Mouse (Mus musculus) liver, adult 2 months (tissue): ENCODE measurements at regions not wholly inside any gene's neighbourhood (a gene's known extent, or its start where the extent isn't known, plus 50 kb on each side); places are given as distances from the start of the nearest gene placed in this dataset.

Source experiments
- DNase-seq: peaks from one replicate; pipeline ENCODE4 v3.0.0-alpha.2; 2011; ENCODE audit warnings: low read depth, low spot score; ENCODE audit errors: extremely low read depth
- H3K27ac ChIP-seq: fragments of 200-500 bp; replicated peaks from 2 replicates; pipeline ENCODE4 v1.5.1; 2012; ENCODE audit warnings: low read depth, mild to moderate bottlenecking, control low read depth, inconsistent platforms, low read length; ENCODE audit not compliant: insufficient read depth
- H3K27me3 ChIP-seq: fragments of 200-500 bp; 2 replicates; pipeline ENCODE4 v1.6.1; 2012; ENCODE audit warnings: mild to moderate bottlenecking, moderate library complexity, low read length, inconsistent platforms; ENCODE audit not compliant: control insufficient read depth, insufficient read depth
- H3K36me3 ChIP-seq: fragments of 200-500 bp; 2 replicates; pipeline ENCODE4 v1.6.1; 2012; ENCODE audit warnings: low read length, inconsistent platforms; ENCODE audit not compliant: control insufficient read depth, insufficient read depth
- H3K4me1 ChIP-seq: fragments of 200-500 bp; 2 replicates; pipeline ENCODE4 v1.6.1; 2011; ENCODE audit warnings: low read length; ENCODE audit not compliant: control insufficient read depth, insufficient read depth
- H3K4me3 ChIP-seq: fragments of 200-500 bp; 2 replicates; pipeline ENCODE4 v1.5.1; 2011; ENCODE audit warnings: low read depth, mild to moderate bottlenecking, control low read depth, low read length, moderate library complexity; ENCODE audit not compliant: insufficient read depth
- H3K79me2 ChIP-seq: fragments of 200-500 bp; 2 replicates; pipeline ENCODE4 v1.6.1; 2012; ENCODE audit warnings: inconsistent platforms, mild to moderate bottlenecking, low read length, moderate library complexity; ENCODE audit not compliant: control insufficient read depth, insufficient read depth
- H3K9ac ChIP-seq: fragments of 200-500 bp; 2 replicates; pipeline ENCODE4 v1.6.1; 2012; ENCODE audit warnings: low read depth, mild to moderate bottlenecking, control low read depth, inconsistent platforms, low read length
- CTCF ChIP-seq: fragments of 200-500 bp; IDR thresholded peaks from 2 replicates; pipeline ENCODE4 v1.5.1; 2011; ENCODE audit warnings: low read depth, low read length, control low read depth
- POLR2A ChIP-seq: fragments of 200-500 bp; IDR thresholded peaks from 2 replicates; pipeline ENCODE4 v1.6.1; 2011; ENCODE audit warnings: low read length, control low read depth; ENCODE audit not compliant: insufficient read depth; ENCODE audit errors: extremely low read depth
- WGBS: fragments of 180-500 bp; shearing (Covaris S2); methylation state at CpG from one replicate; pipeline ENCODE4 v1.1.7; 2018; 5-methylcytosine and 5-hydroxymethylcytosine counted together

DNA sequence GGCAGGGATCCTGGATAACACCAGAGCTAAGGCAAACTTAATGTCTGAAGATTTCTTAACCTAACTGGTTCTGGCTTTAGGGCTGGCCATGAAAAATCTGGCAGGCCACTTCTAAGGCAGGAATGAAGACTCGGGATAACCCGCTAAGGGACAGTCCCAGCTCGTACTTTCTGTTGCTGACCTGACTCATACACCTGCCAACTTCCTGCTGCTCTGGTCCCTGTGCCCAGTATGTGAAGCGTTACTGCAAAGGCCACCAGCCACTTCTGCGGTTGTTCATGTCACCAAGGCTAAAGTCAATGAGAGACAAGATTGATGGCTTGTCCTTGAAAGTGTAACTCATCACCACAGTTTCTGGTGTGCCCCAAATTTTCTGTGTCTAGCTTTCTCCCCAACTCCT lies 125.3 kb upstream of the Arid1b start:
- no peak overlapping the region; the same call in 1 of the 2 replicates for H3K4me3 ChIP-seq
- WGBS = 17% methylated on average over 5 of the region's 5 CpGs
- no peaks in the 10 kb centered on the region for H3K79me2 ChIP-seq
- peak; percentile 84 for DNase-seq
- peak overlapping the region; percentile 40; the same call in 1 of the 2 replicates for H3K9ac ChIP-seq
- H3K27ac ChIP-seq = peak overlapping the region; percentile 82
- H3K4me1 ChIP-seq = peaks cover 2% of the 10 kb centered on the region; the same call in 1 of the 2 replicates
- TF ChIP-seq CTCF (no peak), POLR2A (no peak)
- no peaks in the 10 kb centered on the region for H3K27me3 ChIP-seq
- no peaks in the 10 kb centered on the region for H3K36me3 ChIP-seq

DNA sequence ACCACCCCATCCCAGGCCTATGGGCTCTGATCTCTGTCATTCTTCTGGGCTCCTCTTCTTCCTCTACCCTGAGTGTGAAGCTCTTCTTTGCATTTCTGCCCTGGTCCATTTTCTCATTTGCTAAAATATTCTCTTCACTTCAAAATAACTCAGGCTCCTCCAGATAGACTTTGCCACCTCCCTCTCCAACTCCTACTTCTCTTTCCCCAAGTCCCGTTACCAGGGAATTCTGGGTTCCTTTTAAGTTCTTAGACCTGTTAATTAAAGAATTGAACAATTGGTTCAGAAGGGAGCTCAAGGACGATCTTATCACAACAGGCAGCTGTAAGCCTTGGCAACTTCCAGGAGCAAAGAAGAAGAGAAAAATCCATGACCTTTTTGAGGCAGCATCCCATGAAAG lies 122.9 kb upstream of the Arid1b start:
- peaks cover 2% of the 10 kb centered on the region; the same call in 1 of the 2 replicates for H3K4me1 ChIP-seq
- no peak for DNase-seq
- H3K36me3 ChIP-seq = no peaks in the 10 kb centered on the region
- H3K27me3 ChIP-seq = no peaks in the 10 kb centered on the region
- TF ChIP-seq POLR2A (no peak), CTCF (no peak)
- H3K79me2 ChIP-seq = no peaks in the 10 kb centered on the region
- no peak overlapping the region for H3K9ac ChIP-seq
- 69% methylated on average over 2 of the region's 2 CpGs for WGBS
- no peak overlapping the region for H3K27ac ChIP-seq
- no peak overlapping the region for H3K4me3 ChIP-seq

DNA sequence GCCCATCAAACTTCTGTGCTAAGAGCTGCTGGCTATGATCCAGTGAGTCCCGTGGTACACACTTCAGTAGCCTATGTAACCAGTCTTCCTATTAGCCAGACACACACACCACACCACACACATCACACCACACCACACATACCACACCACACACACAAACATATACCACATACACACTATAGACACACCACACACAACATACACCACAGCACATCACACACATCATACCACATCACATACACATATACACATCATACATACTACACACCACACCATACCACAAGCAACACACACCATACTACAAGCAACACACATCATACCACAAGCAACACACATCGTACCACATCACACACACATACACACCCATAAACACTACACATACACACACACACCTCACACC lies 119.7 kb upstream of the Arid1b start:
- Histone ChIP-seq H3K27ac (no peak overlapping the region), H3K36me3 (no peaks in the 10 kb centered on the region), H3K79me2 (no peaks in the 10 kb centered on the region), H3K4me3 (no peak overlapping the region), H3K4me1 (no peaks in the 10 kb centered on the region), H3K27me3 (no peaks in the 10 kb centered on the region), H3K9ac (no peak overlapping the region)
- TF ChIP-seq CTCF = no peak
- TF ChIP-seq POLR2A = no peak
- 79% methylated on average over 2 of the region's 2 CpGs for WGBS
- no peak for DNase-seq

DNA sequence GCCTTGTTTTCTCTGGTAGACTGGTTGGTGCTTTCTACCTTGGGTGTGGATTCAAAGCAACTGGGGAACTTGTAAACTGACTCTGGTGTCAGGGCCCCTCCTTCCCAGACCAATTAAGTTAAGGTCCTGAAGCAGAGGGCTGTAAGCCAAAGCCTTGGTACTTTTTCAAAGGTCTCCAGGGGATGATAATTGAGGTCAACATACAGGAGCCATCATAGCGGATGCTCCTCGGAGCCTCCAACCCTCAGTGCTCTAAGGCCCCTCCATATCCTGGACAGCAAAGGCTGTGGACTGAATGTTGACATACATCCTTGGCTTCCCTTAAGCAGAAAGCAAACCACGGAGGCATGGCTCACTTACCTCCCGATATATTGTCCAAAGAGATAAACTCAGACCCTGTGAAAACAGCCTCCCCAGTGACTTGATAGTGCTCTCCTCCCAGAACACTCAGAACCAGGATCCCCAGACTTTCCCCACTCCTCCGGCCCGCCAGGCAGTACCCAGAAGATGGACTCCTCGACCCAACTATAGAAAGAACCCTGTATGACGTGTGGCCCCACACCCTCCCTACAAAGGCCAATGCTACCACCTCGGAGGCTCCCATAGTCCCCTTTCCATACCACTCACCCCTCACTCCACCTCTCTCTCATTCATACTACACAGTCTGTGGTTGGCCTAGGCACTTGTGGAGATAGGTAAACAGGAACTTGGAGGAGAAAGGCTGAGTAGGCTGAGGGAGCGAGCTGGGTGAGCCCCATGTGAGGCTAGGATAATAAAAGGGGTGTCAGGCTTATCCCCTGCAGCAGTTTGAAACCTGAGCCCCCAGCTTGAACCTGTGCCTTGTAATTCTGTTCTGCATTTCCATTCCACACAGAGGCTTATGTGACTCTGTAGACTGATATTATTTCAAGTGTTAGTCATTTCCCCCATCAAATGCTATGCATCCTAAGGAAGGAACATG lies 118.8 kb upstream of the Arid1b start:
- H3K36me3 ChIP-seq = no peaks in the 10 kb centered on the region
- H3K79me2 ChIP-seq = no peaks in the 10 kb centered on the region
- TF ChIP-seq POLR2A = no peak
- TF ChIP-seq CTCF = no peak
- no peaks in the 10 kb centered on the region for H3K27me3 ChIP-seq
- no peak overlapping the region for H3K27ac ChIP-seq
- no peak overlapping the region for H3K4me3 ChIP-seq
- no peaks in the 10 kb centered on the region for H3K4me1 ChIP-seq
- no peak overlapping the region for H3K9ac ChIP-seq
- 80% methylated on average over 10 of the region's 10 CpGs for WGBS
- DNase-seq = no peak

DNA sequence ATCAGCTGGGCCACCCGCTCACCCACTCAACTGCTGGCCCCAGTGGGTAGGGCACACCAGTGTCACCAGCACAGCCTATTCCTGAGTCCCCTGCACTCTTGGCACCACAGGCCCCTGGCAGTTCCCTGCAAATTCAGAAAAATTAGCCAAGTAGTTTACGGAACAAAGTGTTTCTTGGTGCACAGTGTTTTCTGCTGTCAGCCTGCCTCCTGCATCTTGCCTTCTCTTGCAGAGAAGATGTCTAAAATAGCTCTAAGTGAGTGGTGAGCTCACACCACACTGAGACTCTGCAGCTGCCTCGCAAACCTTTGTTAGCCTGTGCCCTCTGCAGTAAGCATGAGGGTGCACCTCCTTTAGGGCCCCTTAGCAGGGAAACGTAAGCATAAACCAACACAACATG lies 117.7 kb upstream of the Arid1b start:
- H3K27me3 ChIP-seq = no peaks in the 10 kb centered on the region
- no peak for DNase-seq
- 95% methylated on average over 4 of the region's 4 CpGs for WGBS
- no peaks in the 10 kb centered on the region for H3K79me2 ChIP-seq
- TF ChIP-seq CTCF (no peak), POLR2A (no peak)
- H3K36me3 ChIP-seq = no peaks in the 10 kb centered on the region
- no peak overlapping the region for H3K27ac ChIP-seq
- H3K9ac ChIP-seq = no peak overlapping the region
- H3K4me1 ChIP-seq = no peaks in the 10 kb centered on the region
- H3K4me3 ChIP-seq = no peak overlapping the region

DNA sequence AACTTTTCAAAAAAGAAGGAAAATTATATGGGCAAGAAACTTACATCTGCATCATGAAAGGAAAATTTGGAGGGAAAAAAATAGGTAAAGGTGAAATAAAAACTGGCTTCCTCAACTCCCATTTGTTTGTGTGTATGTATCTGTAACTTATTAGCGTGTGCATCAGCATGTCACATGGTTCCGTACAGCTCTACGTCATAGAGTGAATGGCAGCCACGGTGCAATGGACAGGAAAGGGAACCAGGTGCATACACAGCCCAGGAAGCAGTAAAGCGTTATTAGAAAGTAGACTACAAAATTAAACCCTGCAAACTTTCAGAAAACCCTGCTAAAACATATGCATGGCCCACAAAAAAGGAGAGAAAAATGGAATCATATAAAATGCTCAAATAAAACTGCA lies 112.7 kb upstream of the Arid1b start:
- Histone ChIP-seq H3K27me3 (no peaks in the 10 kb centered on the region), H3K4me1 (no peaks in the 10 kb centered on the region), H3K9ac (no peak overlapping the region), H3K36me3 (no peaks in the 10 kb centered on the region), H3K79me2 (no peaks in the 10 kb centered on the region), H3K4me3 (no peak overlapping the region), H3K27ac (no peak overlapping the region)
- DNase-seq = no peak
- TF ChIP-seq CTCF = no peak
- TF ChIP-seq POLR2A = no peak
- 80% methylated on average over 5 of the region's 5 CpGs for WGBS
